Mouse (Mus musculus): ENCODE data around the gene Olfr45.
"Not testable (repeated sequence)": the region's sequence is repeated elsewhere in the genome, so short reads cannot be mapped to it uniquely, and the experiment has no call there.

Olfr45 gene

GRCm38 (mm10) chr7:140681651-140682050 is at the start of gene Olfr45:
Gene Olfr45, plus strand, starts transcription at chr7:140681951.
- no peak for DNase-seq

GRCm38 (mm10) chr7:140646152-140646551 is 35.6 kb upstream of the Olfr45 start, which contains the start of gene Olfr53:
Gene Olfr53, plus strand, starts transcription at chr7:140646452.
- no peak for DNase-seq

GRCm38 (mm10) chr7:140659630-140660029 is 22.1 kb upstream of the Olfr45 start, which contains the start of gene Olfr539:
Gene Olfr539, plus strand, starts transcription at chr7:140659930.
- DNase-seq = no peak

GRCm38 (mm10) chr7:140670693-140671092 is 11.1 kb upstream of the Olfr45 start:
- DNase-seq = not testable (repeated sequence)

- DNase-seq = no peak
Measured at GRCm38 (mm10) chr7:140675863-140676262, 5.9 kb upstream of the Olfr45 start.

- not testable (repeated sequence) for DNase-seq
Measured at GRCm38 (mm10) chr7:140679591-140679990, 2.2 kb upstream of the Olfr45 start.

- DNase-seq = no peak
Measured at GRCm38 (mm10) chr7:140696967-140697366, 15.2 kb downstream of the Olfr45 start, which contains the start of gene Olfr541. Gene Olfr541, plus strand, starts transcription at chr7:140697267.

GRCm38 (mm10) chr7:140706348-140706747 is 24.6 kb downstream of the Olfr45 start:
- DNase-seq = no peak

GRCm38 (mm10) chr7:140707536-140708284 is 26.0 kb downstream of the Olfr45 start:
- no peak for DNase-seq

- no peak for DNase-seq
Measured at GRCm38 (mm10) chr7:140717155-140718055, 35.7 kb downstream of the Olfr45 start.

- no peak for DNase-seq
Measured at GRCm38 (mm10) chr7:140721095-140721494, 39.3 kb downstream of the Olfr45 start.

- no peak for DNase-seq
Measured at GRCm38 (mm10) chr7:140725558-140725957, 43.8 kb downstream of the Olfr45 start.

- DNase-seq = no peak
Measured at GRCm38 (mm10) chr7:140733162-140733561, 51.4 kb downstream of the Olfr45 start.
